Mouse (Mus musculus) hindbrain, embryonic 14.5 days (tissue): Measurements from ENCODE around the gene Porcn. TPM values are rescaled to one million over a fixed set of nuclear protein-coding genes. Genes with fewer than 3 reads are reported as not detected.

Experiments
- ATAC-seq: fragments of 200-750 bp; cut with Nextera tagmentation; 2 replicates; pipeline ENCODE4 v1.8.0; 2017; ENCODE audit warnings: moderate number of reproducible peaks, mild to moderate bottlenecking, moderate TSS enrichment, moderate library complexity; ENCODE audit not compliant: low FRiP score
- DNase-seq: peaks from one replicate; pipeline ENCODE4 v3.0.0-alpha.2; 2015; ENCODE audit warnings: low spot score
- H3K27ac ChIP-seq: fragments of 300-500 bp; sonication (generic); 2 replicates; pipeline ENCODE4 v1.5.1; 2014; ENCODE audit warnings: mild to moderate bottlenecking, moderate library complexity
- H3K27me3 ChIP-seq: fragments of 300-500 bp; sonication (generic); 2 replicates; pipeline ENCODE4 v1.6.1; 2014; ENCODE audit warnings: mild to moderate bottlenecking, low read length, mixed read lengths; ENCODE audit not compliant: control insufficient read depth, insufficient read depth
- H3K36me3 ChIP-seq: fragments of 300-500 bp; sonication (generic); replicated peaks from 2 replicates; pipeline ENCODE4 v1.6.1; 2014; ENCODE audit not compliant: control insufficient read depth, insufficient read depth
- H3K4me1 ChIP-seq: fragments of 300-500 bp; sonication (generic); replicated peaks from 2 replicates; pipeline ENCODE4 v1.6.1; 2014; ENCODE audit warnings: antibody characterized with exemption, low read length, mixed read lengths; ENCODE audit not compliant: control insufficient read depth, insufficient read depth
- H3K4me2 ChIP-seq: fragments of 300-500 bp; sonication (generic); replicated peaks from 2 replicates; pipeline ENCODE4 v1.6.1; 2014; ENCODE audit warnings: mild to moderate bottlenecking, moderate library complexity
- H3K4me3 ChIP-seq: fragments of 300-500 bp; sonication (generic); replicated peaks from 2 replicates; pipeline ENCODE4 v1.5.1; 2014; ENCODE audit warnings: mild to moderate bottlenecking, low read length
- H3K9ac ChIP-seq: fragments of 300-500 bp; sonication (generic); 2 replicates; pipeline ENCODE4 v1.6.1; 2014
- H3K9me3 ChIP-seq: fragments of 300-500 bp; sonication (generic); 2 replicates; pipeline ENCODE4 v1.6.1; 2016; ENCODE audit warnings: low read length; ENCODE audit not compliant: control insufficient read depth
- WGBS: fragments of 180-500 bp; shearing (Covaris S2); extraction: QIAGEN DNeasy Blood & Tissue Kit; methylation state at CpG from one replicate; pipeline ENCODE4 v1.1.7; 2014; 5-methylcytosine and 5-hydroxymethylcytosine counted together
- polyA plus RNA-seq: library from polyadenylated mRNA; unstranded; fragments of >200 nt; fragmentation: Nextera tagmentation; extraction: Ambion mirVana; gene quantifications from 2 replicates; pipeline ENCODE4 v1.2.1, GENCODE M21; 2014

Gene Porcn
- polyA plus RNA-seq, 1 experiment from 2014 or later, result 45.0 TPM

- peak overlapping the region; percentile 50 for H3K9ac ChIP-seq
- peak; percentile 78 for DNase-seq
- H3K4me1 ChIP-seq, result no peaks in the 10 kb centered on the region
- peak overlapping the region; percentile 45 for H3K4me3 ChIP-seq
- H3K9me3 ChIP-seq, result no peaks in the 10 kb centered on the region
- no peaks in the 10 kb centered on the region for H3K27me3 ChIP-seq
- peak overlapping the region; percentile 69 for H3K4me2 ChIP-seq
- no peaks in the 10 kb centered on the region for H3K36me3 ChIP-seq
- WGBS, result 17% methylated on average over 38 of the region's 38 CpGs
- peak overlapping the region; percentile 79 for H3K27ac ChIP-seq
- ATAC-seq, result peak; percentile 97
These were observed 13.5 kb downstream of the Porcn start for GRCm38 (mm10) chrX:8192640-8193418.

DNA sequence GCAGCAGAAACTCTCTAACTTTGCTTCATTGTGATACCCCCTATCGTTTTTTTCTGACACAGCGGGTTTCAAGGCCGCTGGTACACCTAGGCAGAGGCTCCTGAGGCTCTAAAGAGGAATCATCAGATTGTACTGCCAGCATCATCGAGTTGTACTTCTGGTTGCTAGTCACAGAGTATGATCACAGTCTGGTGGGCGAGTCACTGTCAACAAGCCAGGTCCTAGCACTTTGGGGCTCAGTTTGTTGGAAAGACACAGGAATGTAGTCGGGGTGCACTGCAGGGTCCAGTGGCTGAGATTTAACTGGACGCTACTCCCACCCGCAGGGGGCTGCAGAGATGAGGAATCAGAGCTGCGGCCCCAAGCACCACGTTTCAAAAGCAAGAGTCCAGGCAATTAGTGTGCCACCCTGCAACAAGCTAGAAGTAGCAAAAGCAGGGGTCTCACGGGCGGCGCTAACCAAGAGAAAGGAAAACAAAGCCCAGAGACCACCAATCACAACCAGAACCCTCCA is 14.1 kb downstream of the Porcn start:
- peak overlapping the region; percentile 79 for H3K27ac ChIP-seq
- no peaks in the 10 kb centered on the region for H3K27me3 ChIP-seq
- no peaks in the 10 kb centered on the region for H3K9me3 ChIP-seq
- H3K4me1 ChIP-seq, result no peaks in the 10 kb centered on the region
- H3K9ac ChIP-seq, result peak overlapping the region; percentile 50
- no peak for DNase-seq
- peak overlapping the region; percentile 69 for H3K4me2 ChIP-seq
- 25% methylated on average over 13 of the region's 13 CpGs for WGBS
- no peaks in the 10 kb centered on the region for H3K36me3 ChIP-seq
- no peak for ATAC-seq
- peak overlapping the region; percentile 45 for H3K4me3 ChIP-seq

DNA sequence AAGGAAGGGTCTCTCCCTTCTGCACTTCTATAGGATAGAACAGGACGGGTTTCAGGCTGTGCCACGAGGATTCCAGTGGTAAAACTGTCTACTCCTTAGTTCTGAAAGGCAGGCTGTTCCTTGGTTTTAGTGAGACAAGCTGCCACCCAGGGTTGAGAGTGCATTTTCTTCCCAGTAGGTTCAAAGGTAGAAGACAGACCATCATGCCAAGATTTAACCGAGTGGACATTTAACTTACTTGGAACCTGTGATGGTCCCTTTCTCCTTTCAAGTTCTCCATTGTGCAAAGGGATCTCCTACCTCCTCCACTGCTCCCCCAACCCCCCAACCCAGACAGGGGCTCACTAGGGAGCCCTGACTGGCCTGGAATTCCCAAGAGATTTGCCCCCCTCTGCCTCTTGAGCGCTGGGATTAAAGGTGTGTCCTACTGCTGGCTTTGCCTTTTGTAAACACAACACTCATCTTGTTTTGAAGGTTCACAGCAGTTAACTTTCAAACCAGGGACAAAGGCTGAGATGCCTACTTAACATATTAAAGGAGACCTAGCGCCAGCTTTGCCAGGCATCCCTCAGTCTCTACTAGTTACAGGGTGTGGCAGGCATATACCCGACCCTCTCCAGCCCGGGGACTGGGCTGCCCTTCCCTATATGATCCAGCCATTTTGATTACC is 23.3 kb downstream of the Porcn start:
- Histone ChIP-seq H3K27me3 (no peaks in the 10 kb centered on the region), H3K27ac (no peak overlapping the region), H3K36me3 (no peaks in the 10 kb centered on the region; the same call in 1 of the 2 replicates), H3K9me3 (no peaks in the 10 kb centered on the region), H3K4me1 (no peaks in the 10 kb centered on the region), H3K4me2 (no peak overlapping the region), H3K4me3 (no peak overlapping the region), H3K9ac (no peak overlapping the region)
- 19% methylated on average over 7 of the region's 7 CpGs for WGBS
- DNase-seq (no peak), ATAC-seq (no peak)

- DNase-seq (no peak), ATAC-seq (no peak)
- Histone ChIP-seq H3K27ac (no peak overlapping the region), H3K36me3 (no peaks in the 10 kb centered on the region), H3K4me3 (no peak overlapping the region), H3K9ac (no peak overlapping the region), H3K4me2 (no peak overlapping the region), H3K27me3 (no peaks in the 10 kb centered on the region), H3K4me1 (0 out of 2 replicates have a peak, but pooled peaks cover 3% of the 10 kb centered on the region), H3K9me3 (no peaks in the 10 kb centered on the region)
- 92% methylated on average over 5 of the region's 5 CpGs for WGBS
These were observed 26.7 kb downstream of the Porcn start for GRCm38 (mm10) chrX:8179646-8180045.

GRCm38 (mm10) chrX:8178871-8179270 is 27.5 kb downstream of the Porcn start:
- no peak for ATAC-seq
- Histone ChIP-seq H3K36me3 (no peaks in the 10 kb centered on the region), H3K27me3 (no peaks in the 10 kb centered on the region), H3K4me1 (0 out of 2 replicates have a peak, but pooled peaks cover 6% of the 10 kb centered on the region), H3K4me2 (no peak overlapping the region), H3K9ac (no peak overlapping the region), H3K27ac (no peak overlapping the region), H3K4me3 (no peak overlapping the region), H3K9me3 (no peaks in the 10 kb centered on the region)
- 93% methylated on average over 2 of the region's 2 CpGs for WGBS
- no peak for DNase-seq

- peak; percentile 81 for DNase-seq
- Histone ChIP-seq H3K4me1 (0 out of 2 replicates have a peak, but pooled peaks cover 6% of the 10 kb centered on the region), H3K27me3 (no peaks in the 10 kb centered on the region), H3K9ac (peak within 1 kb of the TSS; percentile 65), H3K27ac (0 out of 2 replicates have a peak within 1 kb of the TSS, but pooled peaks have one; percentile 9), H3K36me3 (no peaks in the 10 kb centered on the region; the same call in 1 of the 2 replicates), H3K4me3 (peak within 1 kb of the TSS; percentile 64), H3K9me3 (no peaks in the 10 kb centered on the region), H3K4me2 (peak within 1 kb of the TSS; percentile 54)
- peak; percentile 95 for ATAC-seq
- WGBS, result 16% methylated on average over 50 of the region's 56 CpGs
These were observed 30.6 kb downstream of the Porcn start, which contains the start of gene Tbc1d25 for GRCm38 (mm10) chrX:8175504-8176385. Gene Tbc1d25, minus strand, starts transcription at chrX:8176181.

DNA sequence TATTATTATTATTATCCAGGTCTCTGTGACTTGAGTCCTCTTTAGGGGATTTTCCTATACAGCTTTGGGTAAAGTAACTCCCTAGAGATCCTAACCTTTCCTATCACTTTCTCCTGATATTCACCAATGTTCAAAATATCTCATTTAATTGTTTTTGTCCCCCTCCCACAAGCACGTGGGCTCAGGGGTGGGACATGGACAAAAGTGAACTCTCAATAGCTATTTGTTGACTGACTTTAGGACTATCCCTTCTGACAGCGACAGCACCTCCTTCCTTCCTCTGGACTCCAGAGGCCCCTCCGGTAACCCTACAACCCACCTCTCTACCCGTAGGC is 31.2 kb downstream of the Porcn start:
- H3K4me2 ChIP-seq, result peak overlapping the region; percentile 54
- WGBS, result 26% methylated on average over 4 of the region's 4 CpGs
- peak; percentile 24 for DNase-seq
- H3K4me3 ChIP-seq, result peak overlapping the region; percentile 64
- no peaks in the 10 kb centered on the region for H3K9me3 ChIP-seq
- H3K9ac ChIP-seq, result peak overlapping the region; percentile 65
- 0 out of 2 replicates have a peak, but pooled peaks cover 6% of the 10 kb centered on the region for H3K4me1 ChIP-seq
- H3K27ac ChIP-seq, result no peak overlapping the region
- H3K27me3 ChIP-seq, result no peaks in the 10 kb centered on the region
- H3K36me3 ChIP-seq, result no peaks in the 10 kb centered on the region; the same call in 1 of the 2 replicates
- no peak for ATAC-seq

DNA sequence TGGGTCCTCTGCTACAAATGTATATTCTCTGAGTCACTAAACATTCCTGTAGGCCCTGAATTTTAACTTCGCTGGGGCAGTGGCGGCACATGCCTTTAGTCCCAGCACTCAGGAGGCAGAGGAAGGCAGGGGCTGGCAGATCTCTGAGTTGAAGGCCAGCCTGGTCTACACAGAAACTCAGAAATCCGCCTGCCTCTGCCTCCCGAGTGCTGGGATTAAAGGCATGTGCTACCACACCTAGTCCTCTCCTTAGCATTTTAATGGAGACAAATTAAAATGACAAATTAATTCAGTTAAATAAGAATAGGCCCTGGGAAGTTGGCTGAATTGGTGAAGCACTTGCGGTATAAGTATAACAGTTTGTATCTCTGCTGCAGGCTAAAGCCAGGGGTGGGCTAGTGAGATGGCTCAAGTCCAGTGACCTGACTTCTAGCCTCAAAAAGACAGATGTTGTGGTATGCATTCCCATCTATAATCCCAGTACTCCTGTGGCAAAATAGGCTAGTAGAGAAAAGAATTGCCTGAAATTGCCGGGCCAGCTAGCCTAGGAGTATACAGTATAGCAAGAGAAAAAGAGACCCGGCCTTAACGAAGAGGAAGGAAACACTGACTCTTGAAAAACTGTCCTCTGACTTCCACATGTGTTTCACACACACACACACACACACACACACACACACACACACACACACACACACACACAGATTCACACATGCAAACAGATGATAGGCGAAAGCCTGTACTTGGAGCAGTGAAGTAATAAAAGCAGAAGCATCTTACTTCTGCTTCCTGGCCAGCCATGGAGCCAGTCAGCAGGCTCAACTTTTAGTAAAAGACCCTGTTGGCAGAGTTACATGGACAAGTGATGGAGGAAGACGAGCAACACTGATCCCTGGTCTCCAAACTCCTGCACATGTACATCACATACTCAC is 38.3 kb downstream of the Porcn start:
- H3K9me3 ChIP-seq, result no peaks in the 10 kb centered on the region
- ATAC-seq (no peak), DNase-seq (no peak)
- H3K27me3 ChIP-seq, result no peaks in the 10 kb centered on the region
- no peak overlapping the region for H3K4me3 ChIP-seq
- H3K9ac ChIP-seq, result no peak overlapping the region
- H3K4me2 ChIP-seq, result no peak overlapping the region
- WGBS, result 91% methylated on average over 10 of the region's 10 CpGs
- no peak overlapping the region for H3K27ac ChIP-seq
- no peaks in the 10 kb centered on the region for H3K4me1 ChIP-seq
- H3K36me3 ChIP-seq, result no peaks in the 10 kb centered on the region; the same call in none of the 2 replicates
